Mouse (Mus musculus): ENCODE measurements around the gene Tldc2. TPM values are rescaled to one million over a fixed set of nuclear protein-coding genes. Genes with fewer than 3 reads are reported as not detected.

Gene Tldc2
- polyA plus RNA-seq, 1 experiment from 2014 or later: not detected

DNA sequence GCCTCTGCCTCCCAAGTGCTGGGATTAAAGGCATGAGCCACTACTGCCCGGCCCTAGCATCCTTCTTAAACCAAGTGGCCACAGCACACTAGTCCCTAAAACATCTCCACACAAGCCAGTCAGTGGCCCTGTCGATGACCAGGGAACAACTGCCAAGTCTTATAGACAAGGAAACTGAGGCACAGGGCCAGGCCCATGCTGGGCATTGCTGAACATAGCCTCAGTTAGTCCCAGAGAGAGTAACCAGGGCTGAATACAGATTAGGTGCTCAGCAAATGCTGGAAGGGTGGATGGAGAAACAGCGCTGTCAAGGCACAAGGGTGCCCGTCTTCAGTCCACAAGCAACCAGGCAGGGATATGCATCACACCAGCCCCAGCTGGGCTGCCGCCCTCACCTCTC lies 33.7 kb upstream of the Tldc2 start:
- H3K27me3 ChIP-seq (ENCODE audit: low read depth, poor library complexity, severe bottlenecking): no peaks in the 10 kb centered on the region
- DNase-seq (ENCODE audit: low spot score): no peak
- H3K36me3 ChIP-seq: peaks cover 91% of the 10 kb centered on the region
- H3K4me1 ChIP-seq: peaks cover 28% of the 10 kb centered on the region
- 92% methylated on average over 5 of the region's 5 CpGs for WGBS
- no peak overlapping the region for H3K4me3 ChIP-seq
- no peaks in the 10 kb centered on the region for H3K9me3 ChIP-seq (replicated peaks)
- no peak overlapping the region for H3K27ac ChIP-seq (replicated peaks)

DNA sequence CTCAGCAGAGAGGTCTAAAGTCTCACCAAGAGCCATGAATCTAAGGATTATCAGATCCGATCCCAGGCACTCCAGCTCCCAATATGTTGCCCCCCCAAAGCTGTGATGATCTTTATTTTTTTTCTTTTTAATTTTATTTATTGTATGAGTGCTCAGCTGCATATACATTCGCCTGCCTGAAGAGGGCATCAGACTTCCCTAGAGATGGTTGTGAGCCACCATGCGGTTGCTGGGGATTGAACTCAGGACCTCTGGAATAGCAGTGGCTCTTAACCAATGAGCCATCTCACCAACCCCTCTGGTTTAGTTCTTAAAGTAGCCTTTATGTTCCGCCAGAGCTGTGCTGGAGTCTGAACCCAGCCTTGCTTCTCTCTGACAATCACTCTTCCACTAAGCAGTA lies 33.1 kb upstream of the Tldc2 start:
- Histone ChIP-seq H3K36me3 (peaks cover 86% of the 10 kb centered on the region), H3K4me3 (no peak overlapping the region), H3K27ac (replicated peaks) (no peak overlapping the region; the same call in 1 of the 2 replicates), H3K9me3 (replicated peaks) (no peaks in the 10 kb centered on the region), H3K27me3 (ENCODE audit: low read depth, poor library complexity, severe bottlenecking) (no peaks in the 10 kb centered on the region), H3K4me1 (peaks cover 35% of the 10 kb centered on the region)
- DNase-seq (ENCODE audit: low spot score): no peak
- 72% methylated on average over 4 of the region's 4 CpGs for WGBS

DNA sequence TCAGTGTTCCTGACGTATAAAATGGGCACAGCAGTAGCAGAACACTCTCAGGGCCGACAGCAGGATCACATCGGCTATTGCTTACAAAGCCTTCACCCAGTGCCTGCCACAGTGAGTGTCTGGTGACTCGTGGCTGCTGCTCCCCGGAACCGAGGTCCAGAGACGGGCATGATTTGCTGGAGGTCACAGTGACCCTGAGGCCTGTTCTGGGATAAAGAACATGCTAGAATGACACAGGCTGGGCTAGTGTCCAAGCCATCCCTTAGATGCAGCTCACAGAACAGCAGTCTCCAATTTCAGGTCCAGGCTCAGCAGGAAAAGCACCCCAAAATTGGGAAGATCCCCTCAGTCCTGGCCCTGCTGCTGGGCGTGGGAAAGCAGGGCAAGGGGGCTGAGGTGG lies 32.6 kb upstream of the Tldc2 start:
- no peak for DNase-seq (ENCODE audit: low spot score)
- H3K36me3 ChIP-seq: peaks cover 85% of the 10 kb centered on the region

DNA sequence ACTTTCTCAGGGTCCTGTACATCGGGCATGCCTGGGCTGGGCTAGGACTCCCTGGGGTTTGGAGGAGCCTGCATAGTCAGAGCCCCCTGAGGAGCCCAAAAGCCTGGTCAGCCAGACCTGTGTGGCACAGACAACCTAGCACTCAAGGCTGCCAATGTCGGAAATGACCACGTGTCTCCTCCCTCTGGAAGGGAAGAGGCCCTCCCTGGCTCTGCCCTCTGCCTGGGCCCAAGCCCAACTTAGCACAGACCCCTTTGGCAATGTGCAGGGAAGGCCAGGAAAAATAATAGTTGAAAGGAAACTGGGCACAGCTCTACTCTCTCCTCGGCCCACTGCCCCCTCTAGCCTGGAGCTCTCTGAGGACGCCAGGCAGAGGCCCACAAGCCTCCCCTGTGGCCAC lies 32.0 kb upstream of the Tldc2 start:
- Histone ChIP-seq H3K27me3 (ENCODE audit: low read depth, poor library complexity, severe bottlenecking) (no peaks in the 10 kb centered on the region), H3K4me1 (peaks cover 40% of the 10 kb centered on the region), H3K4me3 (no peak overlapping the region), H3K36me3 (peaks cover 85% of the 10 kb centered on the region), H3K9me3 (replicated peaks) (no peaks in the 10 kb centered on the region), H3K27ac (replicated peaks) (no peak overlapping the region)
- whole genome bisulfite sequencing: 81% methylated on average over 5 of the region's 5 CpGs
- DNase-seq (ENCODE audit: low spot score): no peak

More for the DNA sequence above, 32.6 kb upstream of the Tldc2 start:
- no peaks in the 10 kb centered on the region for H3K9me3 ChIP-seq (replicated peaks)
- H3K4me3 ChIP-seq: no peak overlapping the region
- 89% methylated on average over 8 of the region's 8 CpGs for WGBS
- no peaks in the 10 kb centered on the region for H3K27me3 ChIP-seq (ENCODE audit: low read depth, poor library complexity, severe bottlenecking)
- H3K4me1 ChIP-seq: peaks cover 40% of the 10 kb centered on the region
- no peak overlapping the region; the same call in 1 of the 2 replicates for H3K27ac ChIP-seq (replicated peaks)

DNA sequence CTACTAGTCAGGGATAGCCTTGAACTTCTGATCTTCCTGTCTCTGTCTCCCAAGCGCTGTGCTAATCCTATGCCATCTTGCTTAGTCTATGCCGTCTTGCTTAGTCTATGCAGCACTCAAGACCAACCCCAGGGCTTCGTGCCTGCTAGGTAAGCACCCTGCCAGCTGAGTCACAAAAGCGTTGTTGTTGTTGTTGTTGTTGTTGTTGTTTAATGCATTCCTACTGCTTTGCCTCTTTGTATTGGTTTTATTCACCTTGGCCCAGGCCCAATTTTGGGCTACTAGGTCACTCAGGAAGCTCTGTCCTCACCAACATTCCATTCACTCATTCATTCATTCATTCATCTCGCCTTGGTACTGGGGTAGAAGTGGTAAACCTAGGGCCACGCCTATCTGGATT lies 31.1 kb upstream of the Tldc2 start:
- 93% methylated on average over 6 of the region's 6 CpGs for WGBS
- Histone ChIP-seq H3K9me3 (replicated peaks) (no peaks in the 10 kb centered on the region), H3K27ac (replicated peaks) (no peak overlapping the region), H3K4me1 (peaks cover 31% of the 10 kb centered on the region), H3K36me3 (peaks cover 84% of the 10 kb centered on the region), H3K27me3 (ENCODE audit: low read depth, poor library complexity, severe bottlenecking) (no peaks in the 10 kb centered on the region), H3K4me3 (no peak overlapping the region)
- no peak for DNase-seq (ENCODE audit: low spot score)

DNA sequence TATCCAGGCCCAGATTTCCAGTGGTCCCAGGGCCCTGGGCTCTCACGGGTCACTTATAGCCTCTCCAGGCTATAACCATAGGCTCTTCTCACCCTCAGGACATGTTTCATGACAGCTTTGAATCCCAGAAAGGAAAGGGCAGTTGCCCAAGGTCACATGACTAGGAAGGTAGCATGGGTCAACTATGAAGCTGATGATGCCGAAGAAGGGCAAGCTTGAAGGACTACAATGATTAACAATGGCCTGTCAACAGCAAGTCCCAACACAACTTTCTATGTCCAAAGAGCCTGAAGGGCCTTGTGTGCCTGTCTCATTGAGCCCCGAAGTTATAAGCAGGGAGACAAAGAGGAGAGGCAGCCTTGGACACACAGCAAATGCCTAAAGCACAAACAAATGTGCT lies 29.7 kb upstream of the Tldc2 start:
- WGBS: 90% methylated on average over 3 of the region's 3 CpGs
- Histone ChIP-seq H3K27me3 (ENCODE audit: low read depth, poor library complexity, severe bottlenecking) (no peaks in the 10 kb centered on the region), H3K27ac (replicated peaks) (peak overlapping the region; percentile 90), H3K9me3 (replicated peaks) (no peaks in the 10 kb centered on the region), H3K4me3 (no peak overlapping the region), H3K36me3 (peaks cover 76% of the 10 kb centered on the region), H3K4me1 (peaks cover 25% of the 10 kb centered on the region)
- DNase-seq (ENCODE audit: low spot score): no peak

DNA sequence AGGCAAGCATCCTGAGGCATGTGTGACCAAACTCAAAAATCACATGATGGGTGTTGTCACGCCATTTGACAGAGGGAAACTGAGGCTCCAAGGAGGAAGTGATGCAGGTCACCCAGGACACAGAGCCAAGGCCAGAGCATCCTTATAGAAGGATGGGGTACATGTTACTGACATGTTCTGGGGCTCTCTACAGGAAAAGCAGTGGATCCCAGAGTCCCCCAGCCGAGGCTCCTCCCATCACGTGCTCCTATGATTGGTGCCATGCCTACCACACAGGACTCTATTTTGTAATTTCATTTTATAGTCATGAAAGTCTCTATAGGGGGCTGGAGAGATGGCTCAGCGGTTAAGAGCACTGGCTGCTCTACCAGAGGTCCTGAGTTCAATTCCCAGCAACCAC lies 29.1 kb upstream of the Tldc2 start:
- WGBS: 87% methylated on average over 4 of the region's 4 CpGs
- Histone ChIP-seq H3K9me3 (replicated peaks) (no peaks in the 10 kb centered on the region), H3K27ac (replicated peaks) (peak overlapping the region; percentile 90), H3K36me3 (peaks cover 74% of the 10 kb centered on the region), H3K27me3 (ENCODE audit: low read depth, poor library complexity, severe bottlenecking) (no peaks in the 10 kb centered on the region), H3K4me1 (peaks cover 30% of the 10 kb centered on the region), H3K4me3 (no peak overlapping the region)
- no peak for DNase-seq (ENCODE audit: low spot score)

DNA sequence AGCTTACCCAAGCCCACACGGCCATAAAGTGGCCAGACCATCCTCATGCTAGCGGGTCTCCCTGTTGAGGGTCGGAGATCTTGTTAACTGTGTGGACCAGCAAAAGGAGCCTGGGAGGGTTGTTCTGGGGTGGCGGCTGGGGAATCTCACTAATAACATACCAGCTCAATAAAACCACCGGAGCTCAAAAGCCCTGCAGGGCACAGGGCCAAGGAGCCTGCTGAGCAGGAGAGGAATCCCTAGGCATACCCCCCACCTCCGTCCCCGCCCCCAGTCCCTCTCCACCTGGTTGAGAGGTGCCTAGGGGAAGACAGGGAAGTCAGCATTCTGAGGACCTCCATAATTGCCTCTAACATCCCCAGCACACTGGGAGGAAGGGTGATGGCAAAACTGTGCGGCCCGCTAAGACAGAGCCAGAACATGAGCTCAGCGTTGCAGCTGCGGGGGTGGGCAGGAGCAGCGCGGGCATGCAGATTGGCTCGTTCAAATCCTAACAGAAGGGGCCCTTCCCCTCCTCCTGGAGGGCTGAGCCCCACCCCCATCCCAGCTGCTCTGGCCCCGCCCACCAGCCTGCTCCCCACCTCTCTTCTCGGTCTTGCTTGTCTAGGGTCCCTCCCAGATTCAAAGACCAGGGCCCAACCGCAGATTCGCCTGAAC lies 28.4 kb upstream of the Tldc2 start:
- Histone ChIP-seq H3K4me1 (peaks cover 37% of the 10 kb centered on the region), H3K9me3 (replicated peaks) (no peaks in the 10 kb centered on the region), H3K36me3 (peaks cover 74% of the 10 kb centered on the region), H3K27me3 (ENCODE audit: low read depth, poor library complexity, severe bottlenecking) (no peaks in the 10 kb centered on the region), H3K4me3 (peak overlapping the region; percentile 42), H3K27ac (replicated peaks) (peak overlapping the region; percentile 90)
- peak; percentile 88 for DNase-seq (ENCODE audit: low spot score)
- WGBS: 9% methylated on average over 18 of the region's 18 CpGs

DNA sequence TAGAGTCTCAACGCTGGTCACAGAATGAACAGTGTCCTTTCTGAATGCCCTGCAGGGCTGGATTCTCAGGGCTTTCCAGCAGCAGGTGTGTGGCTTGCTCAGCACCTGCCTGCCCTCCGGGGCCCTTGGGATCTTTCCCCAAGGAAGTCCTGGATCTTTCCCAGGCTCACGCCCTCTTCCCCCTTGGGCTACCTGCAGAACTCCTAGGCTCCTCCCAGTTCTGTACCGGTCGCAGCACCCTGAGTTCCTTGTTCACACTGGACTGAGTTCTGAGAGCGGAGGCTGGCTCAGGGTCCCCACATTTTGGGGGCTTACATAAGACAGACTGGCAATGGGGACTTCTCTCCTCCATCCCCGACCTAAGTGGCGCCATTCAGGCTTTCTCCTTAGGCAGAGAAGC lies 27.7 kb upstream of the Tldc2 start:
- Histone ChIP-seq H3K36me3 (peaks cover 72% of the 10 kb centered on the region), H3K4me3 (peak overlapping the region; percentile 42; the same call in 1 of the 2 replicates)

DNA sequence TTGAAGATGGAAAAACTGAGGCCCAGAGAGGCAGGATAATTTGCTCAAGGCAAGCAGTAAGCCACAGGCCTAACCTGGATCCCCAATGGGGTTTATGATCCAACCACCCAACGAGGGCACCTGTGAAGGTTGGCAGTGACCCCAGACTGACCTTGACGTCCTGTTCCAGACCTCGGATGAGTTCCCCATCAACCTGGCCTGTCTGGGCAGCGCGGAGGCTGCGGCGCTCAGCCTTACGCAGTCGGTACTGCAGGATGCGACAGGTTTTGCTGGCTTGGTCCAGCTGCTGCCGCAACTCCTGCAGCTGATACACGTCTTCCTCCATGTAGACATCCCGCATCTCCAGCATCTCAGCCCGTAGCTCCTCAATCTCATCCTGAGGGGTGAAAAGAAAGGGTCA lies 26.8 kb upstream of the Tldc2 start:
- H3K4me3 ChIP-seq: no peak overlapping the region
- H3K27ac ChIP-seq (replicated peaks): no peak overlapping the region
- no peaks in the 10 kb centered on the region for H3K27me3 ChIP-seq (ENCODE audit: low read depth, poor library complexity, severe bottlenecking)
- peaks cover 51% of the 10 kb centered on the region for H3K4me1 ChIP-seq
- whole genome bisulfite sequencing: 94% methylated on average over 14 of the region's 14 CpGs
- no peaks in the 10 kb centered on the region for H3K9me3 ChIP-seq (replicated peaks)
- H3K36me3 ChIP-seq: peaks cover 71% of the 10 kb centered on the region
- DNase-seq (ENCODE audit: low spot score): no peak

More for the DNA sequence above, 27.7 kb upstream of the Tldc2 start:
- H3K4me1 ChIP-seq: peaks cover 42% of the 10 kb centered on the region
- no peaks in the 10 kb centered on the region for H3K27me3 ChIP-seq (ENCODE audit: low read depth, poor library complexity, severe bottlenecking)
- DNase-seq (ENCODE audit: low spot score): no peak
- no peaks in the 10 kb centered on the region for H3K9me3 ChIP-seq (replicated peaks)
- peak overlapping the region; percentile 90 for H3K27ac ChIP-seq (replicated peaks)
- WGBS: 55% methylated on average over 8 of the region's 8 CpGs

DNA sequence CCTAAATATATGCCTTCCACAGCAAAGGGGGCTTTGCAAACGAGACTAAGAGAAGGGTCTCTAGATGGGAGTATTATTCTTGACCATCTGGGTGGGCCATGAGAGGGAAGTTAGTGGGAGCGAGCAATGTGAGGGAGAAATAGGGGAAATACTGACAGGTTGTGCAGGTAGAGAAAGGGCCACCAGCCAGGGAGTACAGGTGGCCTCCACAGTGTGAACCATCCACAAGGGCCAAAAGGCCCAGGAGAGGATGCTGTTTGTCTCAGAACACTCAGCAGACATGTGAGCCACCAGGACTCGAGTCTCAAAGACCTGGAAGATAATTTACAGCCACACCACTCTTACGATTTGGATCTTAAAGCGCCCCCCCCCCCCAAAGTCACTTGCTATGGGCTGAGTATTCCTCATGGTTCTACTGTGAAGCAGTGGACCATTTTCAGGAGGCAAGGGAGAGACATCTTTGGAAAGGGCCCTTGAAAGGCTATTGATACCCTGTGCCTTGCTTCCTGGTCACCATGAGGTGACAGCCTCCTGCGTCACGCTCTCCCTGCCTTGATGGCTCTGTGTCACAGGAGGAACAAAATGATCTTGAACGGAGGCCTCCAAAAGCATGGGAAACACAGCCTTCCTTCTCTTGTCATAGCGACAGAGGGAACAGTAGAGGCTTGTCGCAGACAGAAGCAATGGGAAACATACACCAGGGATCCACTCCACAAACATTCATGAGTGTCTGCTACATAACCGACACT lies 26.1 kb upstream of the Tldc2 start:
- Histone ChIP-seq H3K4me3 (no peak overlapping the region), H3K4me1 (peaks cover 57% of the 10 kb centered on the region), H3K9me3 (replicated peaks) (no peaks in the 10 kb centered on the region), H3K27ac (replicated peaks) (no peak overlapping the region), H3K27me3 (ENCODE audit: low read depth, poor library complexity, severe bottlenecking) (no peaks in the 10 kb centered on the region), H3K36me3 (peaks cover 73% of the 10 kb centered on the region)
- DNase-seq (ENCODE audit: low spot score): no peak
- 95% methylated on average over 11 of the region's 11 CpGs for WGBS

DNA sequence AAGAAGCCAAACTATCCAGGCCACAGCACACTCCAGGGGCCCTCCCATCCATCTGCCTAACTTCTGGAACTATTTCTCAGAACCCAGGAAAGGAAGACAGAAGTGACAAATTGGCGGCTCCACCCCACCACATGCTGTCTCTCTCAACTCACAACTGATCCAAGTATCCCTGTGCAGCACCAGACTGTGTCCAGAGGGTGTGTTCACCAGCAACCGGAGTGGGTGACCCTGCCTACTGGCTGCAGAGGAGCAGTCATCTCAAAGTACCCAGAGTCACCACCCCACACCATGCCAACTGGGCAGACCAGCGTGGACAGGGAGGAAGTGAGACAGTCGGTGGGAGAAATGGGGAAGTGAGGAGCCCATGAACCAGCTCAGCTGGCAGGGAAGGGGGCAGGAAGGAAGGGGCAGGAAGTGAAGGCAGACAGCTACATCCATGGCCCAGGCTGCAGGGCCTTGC lies 23.6 kb upstream of the Tldc2 start:
- Histone ChIP-seq H3K4me3 (no peak overlapping the region), H3K4me1 (peaks cover 69% of the 10 kb centered on the region), H3K9me3 (replicated peaks) (no peaks in the 10 kb centered on the region), H3K36me3 (peaks cover 72% of the 10 kb centered on the region), H3K27me3 (ENCODE audit: low read depth, poor library complexity, severe bottlenecking) (no peaks in the 10 kb centered on the region), H3K27ac (replicated peaks) (no peak overlapping the region)
- DNase-seq (ENCODE audit: low spot score): no peak
- WGBS: 90% methylated on average over 4 of the region's 4 CpGs

DNA sequence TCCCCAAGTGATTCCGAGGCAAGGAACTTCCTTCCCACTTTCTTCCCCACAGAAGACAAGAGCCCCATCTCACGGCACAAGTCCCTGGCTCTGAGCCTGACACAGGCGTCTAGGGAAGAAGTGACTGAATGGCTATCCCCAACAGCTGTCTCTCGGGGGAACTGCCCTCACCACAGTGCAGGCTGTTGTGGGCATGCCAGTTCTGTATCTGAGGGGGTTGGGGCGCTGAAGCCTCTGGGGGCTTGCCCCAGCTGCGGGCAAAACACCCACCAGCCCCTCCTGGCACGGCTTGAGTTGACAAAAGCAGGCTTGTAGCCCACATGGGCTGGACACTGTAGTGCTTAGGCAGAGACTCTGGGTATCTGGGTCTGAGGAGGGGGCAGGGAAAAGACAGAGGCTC lies 22.7 kb upstream of the Tldc2 start:
- 84% methylated on average over 7 of the region's 7 CpGs for WGBS
- peaks cover 73% of the 10 kb centered on the region for H3K36me3 ChIP-seq
- no peak overlapping the region for H3K4me3 ChIP-seq
- no peaks in the 10 kb centered on the region for H3K9me3 ChIP-seq (replicated peaks)
- no peak for DNase-seq (ENCODE audit: low spot score)
- no peaks in the 10 kb centered on the region for H3K27me3 ChIP-seq (ENCODE audit: low read depth, poor library complexity, severe bottlenecking)
- peaks cover 69% of the 10 kb centered on the region for H3K4me1 ChIP-seq
- H3K27ac ChIP-seq (replicated peaks): peak overlapping the region; percentile 4; the same call in 1 of the 2 replicates
